Mouse (Mus musculus) megakaryocyte-erythroid progenitor cell, adult 5-6 weeks (primary cell): ENCODE measurements around the gene Itpkb. TPM values are rescaled to one million over a fixed set of nuclear protein-coding genes. Genes with fewer than 3 reads are reported as not detected.

ENCODE experiments used
- total RNA-seq, 2 experiments: library from RNA; stranded (forward) in 1 of 2; stranded (reverse) in 1 of 2; fragments of 200-1000, 215-1000 nt in 1 of 2; fragments of >200 nt in 1 of 2; fragmentation: Nextera tagmentation in 1 of 2; gene quantifications; 2 replicates each; pipeline ENCODE4 v1.2.3; 2014 to 2017

Itpkb gene
- total RNA-seq, 2 experiments from 2014 or later, result 6.3 to 12.9 TPM

Other genes with a start within 250 kb of the Itpkb start
- 6.3 and 8.4 TPM in 2 replicates for gene Coq8a, start 130.9 kb upstream of the Itpkb start, total RNA-seq (2014; fragmentation: Nextera tagmentation)
- gene Coq8a, start 130.9 kb upstream of the Itpkb start, total RNA-seq (2017), result 18.3 and 22.3 TPM in 2 replicates
- gene Psen2, start 67.0 kb upstream of the Itpkb start, total RNA-seq (2014; fragmentation: Nextera tagmentation), result 75.6 and 93.3 TPM in 2 replicates
- gene Psen2, start 67.0 kb upstream of the Itpkb start, total RNA-seq (2017), result 39.5 and 66.4 TPM in 2 replicates
- not detected in 2 replicates for gene Stum, start 153.0 kb downstream of the Itpkb start, total RNA-seq (2014; fragmentation: Nextera tagmentation)
- gene Stum, start 153.0 kb downstream of the Itpkb start, total RNA-seq (2017), result not detected in 2 replicates
- 113 and 133 TPM in 2 replicates for gene Parp1, start 238.4 kb downstream of the Itpkb start, total RNA-seq (2014; fragmentation: Nextera tagmentation)
- gene Parp1, start 238.4 kb downstream of the Itpkb start, total RNA-seq (2017), result 231 and 241 TPM in 2 replicates